Mouse (Mus musculus) layer of hippocampus, postnatal 10 days (tissue): ENCODE results near the gene Ccdc191. TPM values are rescaled to one million over a fixed set of nuclear protein-coding genes. Genes with fewer than 3 reads are reported as not detected.
A peak's percentile ranks its signal among the peaks of the same experiment; 100 is the strongest.

Experiments used
- DNase-seq, 2 experiments: peaks; one replicate each; pipeline ENCODE4 v3.0.0; 2021; ENCODE audit warnings: low spot score in 2 of 2
- total RNA-seq, 2 experiments: library from RNA; stranded (reverse); gene quantifications; 2 replicates each; pipeline ENCODE4 v1.2.3; 2021

Gene Ccdc191
- total RNA-seq, 2 experiments from 2014 or later = 5.2 to 9.2 TPM

GRCm38 (mm10) chr16:43930577-43930976 is 41.0 kb downstream of the Ccdc191 start:
- DNase-seq = no peak

DNA sequence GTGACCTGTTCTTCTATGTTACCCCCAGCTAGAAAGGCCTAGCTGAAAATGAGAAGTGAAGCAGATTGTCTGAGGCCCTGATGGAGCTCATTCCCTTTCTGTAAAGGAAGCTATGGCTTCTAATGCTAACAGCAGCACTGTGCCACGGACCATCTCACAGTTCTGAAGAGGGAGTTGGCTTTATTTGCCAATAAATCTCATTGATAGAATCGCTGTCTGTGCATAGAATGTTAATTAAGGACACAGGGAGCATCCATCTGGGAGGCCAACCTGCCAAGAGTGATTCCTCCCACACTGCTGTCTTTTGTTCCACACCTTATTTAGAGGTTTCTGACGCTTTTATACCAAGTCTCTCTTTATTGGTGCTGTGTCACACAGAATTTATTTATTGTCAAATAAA is 41.9 kb downstream of the Ccdc191 start:
- no peak for DNase-seq

DNA sequence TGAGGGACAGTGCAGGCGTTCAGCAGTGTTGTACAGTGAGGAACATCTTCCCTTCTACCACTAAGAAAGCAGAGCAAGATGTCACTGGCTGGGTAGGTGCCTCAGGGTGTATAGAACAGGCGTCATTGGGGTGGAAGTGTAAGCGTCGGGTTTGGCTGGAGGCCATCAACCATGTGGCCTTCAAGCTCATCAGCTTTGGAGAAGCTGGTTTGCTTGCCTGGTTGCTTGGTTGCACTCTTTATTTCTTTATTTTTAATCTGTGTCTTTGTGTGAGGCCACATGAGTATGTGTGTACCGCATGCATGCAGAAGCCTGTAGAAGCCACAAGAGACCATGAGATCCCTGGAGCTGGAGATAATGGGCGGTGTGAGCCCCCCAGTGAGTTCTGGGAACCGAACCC is 42.7 kb downstream of the Ccdc191 start:
- DNase-seq = no peak

GRCm38 (mm10) chr16:43933041-43933440 is 43.4 kb downstream of the Ccdc191 start:
- no peak for DNase-seq

DNA sequence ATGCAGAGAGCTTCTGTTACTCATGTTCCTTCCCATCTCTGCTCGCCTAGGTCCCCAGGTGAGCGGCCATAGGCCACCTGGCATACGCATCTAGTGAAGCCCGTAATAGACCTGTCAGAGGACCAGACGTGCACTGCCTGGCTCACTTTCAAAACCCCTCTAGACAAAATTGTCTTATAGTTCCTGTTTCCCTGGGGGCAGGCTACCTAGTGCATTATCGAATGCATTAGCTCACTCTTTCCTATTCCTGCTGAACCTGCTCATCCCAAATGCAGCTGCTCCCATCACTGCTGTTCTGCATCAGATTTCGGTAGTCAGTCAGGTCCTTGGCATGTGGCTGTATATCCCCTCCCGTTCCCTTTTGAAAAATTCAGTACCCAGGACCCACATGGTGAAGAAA is 45.3 kb downstream of the Ccdc191 start:
- DNase-seq = no peak

DNA sequence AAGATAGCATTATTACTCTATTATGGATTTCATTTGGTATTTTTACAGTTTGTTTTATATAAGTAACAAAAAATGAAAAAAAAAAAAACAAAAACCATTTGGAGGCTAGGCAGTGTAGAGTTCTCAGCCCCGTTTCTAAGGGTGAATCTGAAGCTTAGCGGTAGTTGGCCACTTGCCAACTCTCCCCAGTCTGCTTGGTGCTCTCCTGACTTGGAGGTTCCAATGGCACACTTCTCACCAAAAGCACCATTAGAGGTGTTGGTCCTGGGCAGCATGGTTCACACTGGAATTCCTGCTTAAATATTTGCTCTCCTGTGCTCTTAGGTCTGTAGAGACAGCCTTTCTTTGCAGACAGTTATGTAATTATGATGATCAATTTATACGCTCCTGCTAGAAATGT is 45.8 kb downstream of the Ccdc191 start:
- DNase-seq = no peak

GRCm38 (mm10) chr16:43935892-43936291 is 46.3 kb downstream of the Ccdc191 start:
- DNase-seq = no peak

DNA sequence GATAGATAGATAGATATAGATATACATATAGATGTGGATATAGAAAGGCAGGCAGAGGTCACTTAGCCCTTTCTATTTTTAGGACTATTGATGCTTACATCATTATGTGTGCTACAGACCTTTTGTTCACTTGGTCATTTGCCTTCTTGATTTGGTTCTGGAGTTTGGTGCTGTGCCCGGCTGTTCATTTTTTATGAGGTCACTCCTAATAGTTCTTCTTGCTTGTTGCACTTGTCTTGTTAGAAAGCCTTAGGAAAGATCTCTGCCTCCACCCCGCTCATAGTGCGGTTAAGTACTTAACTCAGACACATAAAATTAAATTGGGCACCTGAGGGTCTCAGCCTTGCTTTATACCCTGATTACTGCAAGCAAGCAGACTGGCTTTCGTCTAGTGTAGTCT is 51.2 kb downstream of the Ccdc191 start:
- no peak for DNase-seq

DNA sequence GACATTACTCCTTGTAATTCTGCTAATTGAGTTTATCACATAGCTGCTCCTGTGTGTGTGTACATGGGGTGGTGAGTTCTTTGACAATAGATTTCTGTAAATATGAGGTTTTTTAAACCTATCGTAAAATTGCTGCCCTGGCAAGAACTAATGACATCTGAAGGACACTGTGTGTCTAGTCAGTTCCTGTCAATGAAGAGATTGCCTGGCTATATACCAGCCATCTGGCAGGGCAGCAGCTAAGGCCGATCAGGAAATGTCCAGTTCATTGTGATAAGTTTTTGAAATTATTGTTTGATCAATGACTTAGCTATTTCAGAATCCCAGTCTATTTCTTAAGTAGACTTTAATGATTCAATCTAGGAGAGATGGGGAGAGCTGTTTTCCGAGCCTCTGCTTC is 55.8 kb downstream of the Ccdc191 start:
- no peak for DNase-seq

- DNase-seq = no peak
These were observed 56.3 kb downstream of the Ccdc191 start for GRCm38 (mm10) chr16:43945869-43946268.

- DNase-seq = no peak
These were observed 62.0 kb downstream of the Ccdc191 start for GRCm38 (mm10) chr16:43951591-43951990.

DNA sequence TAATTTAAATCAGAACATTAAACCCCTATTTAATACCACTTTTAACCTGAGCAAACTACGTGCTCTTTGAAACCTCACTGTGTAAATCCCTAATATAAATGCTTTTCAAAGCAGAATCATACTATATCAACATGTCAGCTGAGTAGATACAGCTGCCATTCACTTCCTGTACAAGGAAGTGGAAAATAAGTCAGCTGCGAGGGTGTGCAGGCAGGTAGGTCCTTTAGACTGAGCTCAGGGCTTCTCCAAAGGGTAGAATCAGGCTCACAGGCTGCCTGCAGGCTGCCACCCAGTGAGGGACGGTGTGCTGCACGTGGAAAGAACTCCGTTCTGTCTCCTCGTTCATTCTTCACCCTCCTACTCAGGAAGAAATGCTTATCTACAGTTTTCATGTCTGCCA is 65.3 kb downstream of the Ccdc191 start:
- DNase-seq = no peak

DNA sequence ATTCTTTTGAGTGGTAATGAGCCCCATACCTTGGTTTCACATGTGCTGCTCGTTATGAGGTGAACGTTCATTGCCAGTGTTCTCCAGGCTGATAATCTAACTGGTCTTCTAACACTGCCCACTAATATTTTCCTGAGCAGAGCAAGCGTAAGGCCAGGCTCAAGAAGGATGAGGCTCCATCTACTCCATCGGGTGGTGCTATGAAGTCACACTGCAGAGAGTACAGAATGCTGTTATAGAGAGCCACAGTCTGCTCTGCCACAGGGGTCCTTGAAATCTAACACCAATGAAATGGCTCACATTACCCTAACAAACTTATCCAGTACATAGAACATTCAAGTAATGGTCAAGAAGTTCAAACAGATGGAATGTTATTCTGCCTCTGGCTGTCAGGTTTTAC is 68.4 kb downstream of the Ccdc191 start:
- DNase-seq = no peak

DNA sequence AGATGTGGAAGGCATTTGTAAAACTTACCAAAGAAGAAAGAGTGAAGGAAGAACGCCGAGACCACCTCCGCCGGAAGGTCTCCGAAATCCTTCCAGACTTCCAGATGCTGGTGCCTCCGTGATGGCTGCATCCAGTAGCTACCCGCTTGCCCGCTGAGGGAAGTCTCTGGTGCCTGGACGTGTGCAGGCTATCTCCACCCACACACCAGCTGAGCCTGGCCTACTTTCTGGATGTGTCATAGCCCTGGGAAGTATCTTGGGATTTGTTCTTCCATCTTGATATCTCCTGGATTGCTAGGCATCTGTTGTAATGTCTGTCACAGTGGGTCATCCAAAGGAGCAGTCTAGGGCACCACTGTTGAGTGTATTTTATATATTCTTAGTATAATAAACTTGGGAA is 73.7 kb downstream of the Ccdc191 start:
- no peak for DNase-seq

DNA sequence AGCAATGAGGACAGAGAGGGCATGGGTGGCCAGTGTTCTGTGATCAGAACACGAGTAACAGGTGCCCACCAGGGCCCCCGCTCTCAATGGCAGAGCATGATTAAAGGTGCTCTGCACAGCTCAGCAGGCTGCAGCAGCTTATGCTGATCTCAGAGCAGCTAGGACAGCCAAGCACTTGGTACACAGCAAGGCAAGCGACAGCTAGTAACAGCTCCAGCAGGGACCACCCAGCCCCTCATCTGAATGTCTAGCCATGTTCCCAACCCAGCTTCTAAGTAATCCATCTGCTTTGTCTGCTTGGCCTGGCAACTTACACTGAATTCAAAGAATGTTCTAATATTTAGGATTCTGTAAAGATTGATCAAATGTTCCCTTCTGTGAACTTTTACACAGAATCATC is 74.2 kb downstream of the Ccdc191 start:
- peak in 1 of 2 experiments; percentile 33 for DNase-seq

GRCm38 (mm10) chr16:43965781-43966389 is 76.3 kb downstream of the Ccdc191 start:
- DNase-seq = no peak

- DNase-seq = no peak
These were observed 80.8 kb downstream of the Ccdc191 start for GRCm38 (mm10) chr16:43970426-43970825.

DNA sequence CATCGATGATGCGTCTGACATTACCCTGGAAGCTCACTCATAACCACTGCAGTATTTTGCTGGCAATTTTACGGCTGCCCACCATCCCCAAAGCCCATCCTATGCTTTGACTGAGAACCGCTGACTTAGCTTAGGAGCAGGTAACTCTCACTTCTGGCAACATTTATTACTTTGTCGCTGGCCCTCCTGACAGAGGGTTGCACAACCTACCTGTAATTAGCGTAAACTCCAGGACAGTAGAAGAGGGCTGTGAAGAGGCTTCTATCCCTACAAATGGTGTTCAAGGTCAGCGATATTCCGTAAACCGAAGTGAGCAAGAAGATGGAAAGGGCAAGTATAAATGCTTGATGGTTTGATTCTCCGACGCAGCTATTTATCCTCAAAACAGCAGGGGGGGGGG is 81.6 kb downstream of the Ccdc191 start:
- no peak for DNase-seq

GRCm38 (mm10) chr16:43971741-43972140 is 82.1 kb downstream of the Ccdc191 start:
- no peak for DNase-seq

DNA sequence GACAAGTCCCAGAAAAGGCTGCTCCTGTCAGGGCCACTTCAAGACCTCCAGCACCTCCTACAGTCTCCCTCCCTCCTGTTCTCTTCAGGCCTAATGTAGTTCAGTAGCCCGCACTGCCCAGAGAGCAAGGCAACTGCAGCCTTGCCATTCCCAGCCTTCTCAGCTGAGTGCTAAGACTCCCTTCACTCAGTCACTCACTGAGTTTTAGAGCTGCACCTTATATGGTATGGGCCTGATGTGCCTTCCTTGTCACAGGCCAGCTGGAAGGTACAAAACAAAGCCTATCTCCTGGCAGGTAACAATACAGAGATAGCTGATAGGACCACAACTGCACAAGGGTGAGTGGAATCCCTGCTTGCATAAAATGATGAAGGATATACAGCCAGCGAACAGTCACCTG is 82.8 kb downstream of the Ccdc191 start:
- DNase-seq = no peak

DNA sequence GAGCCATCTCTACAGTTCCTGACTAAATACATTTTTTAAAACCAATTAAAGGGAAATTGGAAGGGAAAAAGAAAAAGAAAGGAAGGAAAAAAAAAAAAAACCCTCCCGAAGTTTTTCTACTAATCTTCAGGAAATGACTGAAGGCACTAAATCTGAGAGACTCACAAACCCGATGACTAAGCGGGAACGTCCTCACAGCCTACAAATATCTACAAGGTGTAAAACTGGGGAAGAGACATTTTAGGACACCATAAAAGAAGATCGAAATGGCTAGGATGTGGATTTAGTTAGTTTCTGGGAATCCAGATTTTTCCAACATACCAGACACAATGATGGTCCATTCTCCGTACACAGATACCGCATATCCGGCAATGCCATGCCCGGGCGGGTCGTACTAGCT is 83.5 kb downstream of the Ccdc191 start:
- DNase-seq = no peak

DNA sequence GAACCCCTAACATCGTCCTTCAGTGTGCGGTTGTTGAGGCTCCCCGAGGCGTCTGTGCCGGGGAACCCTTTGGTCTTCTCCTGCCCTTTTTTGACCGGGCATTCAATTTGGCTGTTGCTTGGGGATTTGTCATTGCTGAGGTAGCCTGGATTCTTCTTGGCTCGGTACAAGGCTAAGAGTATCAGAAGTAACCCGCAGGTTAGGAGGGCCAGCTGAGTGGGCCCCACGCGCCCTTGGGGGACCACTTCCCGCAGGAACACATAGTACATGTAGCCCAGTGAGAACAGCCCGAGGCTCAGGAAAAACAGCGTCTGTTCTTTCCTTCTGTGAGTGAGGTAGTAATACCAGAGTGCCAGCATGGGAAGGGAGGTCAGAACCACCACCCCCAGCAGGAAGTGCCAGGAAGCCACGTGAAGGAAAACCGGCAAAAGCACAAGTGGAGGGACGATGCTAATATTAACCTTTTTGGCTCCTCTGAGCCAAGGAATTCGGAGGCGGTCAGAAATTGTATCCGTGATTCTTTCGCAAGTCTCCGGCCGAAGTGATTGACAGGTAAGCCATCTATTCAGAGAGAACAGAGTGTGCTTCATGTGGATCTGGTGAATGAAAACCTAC is 84.1 kb downstream of the Ccdc191 start:
- no peak for DNase-seq

GRCm38 (mm10) chr16:43979010-43979327 is 89.4 kb downstream of the Ccdc191 start:
- peak in 1 of 2 experiments; percentile 51 for DNase-seq
